Mouse (Mus musculus) spleen, adult 2 months (tissue): ENCODE results near the gene Wdr91.

ENCODE experiments used
- CTCF ChIP-seq: fragments of 200-500 bp; IDR thresholded peaks from 2 replicates; pipeline ENCODE4 v1.5.1; 2011; ENCODE audit warnings: mild to moderate bottlenecking, inconsistent platforms; ENCODE audit not compliant: insufficient read depth, insufficient read length, insufficient replicate concordance; ENCODE audit errors: extremely low read depth
- POLR2A ChIP-seq: fragments of 200-500 bp; IDR thresholded peaks from 2 replicates; pipeline ENCODE4 v1.6.1; 2011; ENCODE audit warnings: low read depth, low read length, inconsistent platforms

DNA sequence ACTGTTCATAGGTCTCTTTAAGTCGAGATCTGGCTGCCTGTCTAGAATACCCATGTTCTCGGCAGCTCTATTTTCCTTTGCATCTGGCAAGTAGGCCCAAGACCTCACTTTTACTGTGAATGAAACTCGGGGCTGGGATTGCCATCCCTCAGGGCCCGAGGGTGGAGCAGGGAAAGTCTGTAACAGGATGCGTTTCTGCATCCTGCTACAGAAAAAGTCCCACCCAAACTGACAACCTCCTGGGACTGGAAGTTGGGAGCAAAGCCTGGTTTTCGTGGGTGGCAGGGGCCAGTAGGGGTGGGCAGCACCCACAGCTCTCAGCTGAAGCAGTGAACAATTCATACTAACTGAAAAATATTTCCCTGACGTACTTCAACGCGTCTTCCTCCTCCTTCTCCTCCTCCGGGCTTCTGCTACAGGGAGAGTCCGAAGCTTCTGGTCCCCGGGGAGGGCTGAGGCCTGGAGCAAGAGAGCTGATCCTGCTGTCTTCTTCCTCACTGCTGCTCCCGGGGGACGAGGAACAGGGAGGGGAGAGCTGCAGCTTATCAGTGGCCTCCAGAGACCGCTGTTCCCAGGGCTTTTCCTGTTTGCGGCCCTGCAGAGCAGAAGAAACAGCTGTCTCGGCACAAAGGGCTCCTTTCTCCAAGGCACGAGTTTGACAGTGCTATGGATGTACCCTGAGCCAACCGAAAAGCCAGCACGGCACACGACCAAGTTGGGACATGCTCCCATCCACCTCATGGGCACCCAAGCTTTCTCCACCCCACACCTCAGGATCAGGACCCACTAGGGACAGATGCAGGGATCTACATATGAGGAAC is 36.4 kb downstream of the Wdr91 start:
- no peak for TF ChIP-seq CTCF
- TF ChIP-seq POLR2A: no peak
